Mouse (Mus musculus): ENCODE data around the gene Pmfbp1.

Gene Pmfbp1

GRCm38 (mm10) chr8:109591367-109591766, 97.5 kb downstream of the Pmfbp1 start:
- no peak for DNase-seq (ENCODE audit: low spot score in 2 of 2)

GRCm38 (mm10) chr8:109592164-109592563, 98.3 kb downstream of the Pmfbp1 start:
- DNase-seq (ENCODE audit: low spot score in 2 of 2), result no peak
